Mouse (Mus musculus) left cerebral cortex, postnatal 14 days (tissue): ENCODE data around the gene Gm10642. TPM values are rescaled to one million over a fixed set of nuclear protein-coding genes. Genes with fewer than 3 reads are reported as not detected.

ENCODE experiments used
- DNase-seq, 2 experiments: peaks; one replicate each; pipeline ENCODE4 v3.0.0; 2021 to 2022; ENCODE audit warnings: low spot score in 2 of 2, mixed read lengths in 1 of 2
- intact Hi-C: fragments of 180-260 bp; cut with DNase I; formaldehyde crosslinking; loops from one replicate; pipeline ENCODE4 v1.15.1; 2025
- long read RNA-seq, 2 experiments: library from polyadenylated mRNA; stranded (forward); transcript quantifications; one replicate each; pipeline ENCODE4 v2.0.0; 2021
- total RNA-seq, 2 experiments: library from RNA; stranded (reverse); gene quantifications; 2 replicates each; pipeline ENCODE4 v1.2.3; 2021

Gene Gm10642
- 1 to 10 TPM; 1.7 to 1.9 TPM for total RNA-seq
- long read RNA-seq, experiment 1, partial matches to known transcripts: 0 of 2 reads
- long read RNA-seq, experiment 1, other reads (novel, unspliced or antisense): 0 of 2 reads
- long read RNA-seq, experiment 2: 0 reads

GRCm38 (mm10) chr9:70656130-70657007, at the start of gene Gm10642:
TSS of gene Gm10642 (plus strand) at chr9:70656251.
- peak; percentile 61 to 78 for DNase-seq
- intact Hi-C loops: no loop called here

DNA sequence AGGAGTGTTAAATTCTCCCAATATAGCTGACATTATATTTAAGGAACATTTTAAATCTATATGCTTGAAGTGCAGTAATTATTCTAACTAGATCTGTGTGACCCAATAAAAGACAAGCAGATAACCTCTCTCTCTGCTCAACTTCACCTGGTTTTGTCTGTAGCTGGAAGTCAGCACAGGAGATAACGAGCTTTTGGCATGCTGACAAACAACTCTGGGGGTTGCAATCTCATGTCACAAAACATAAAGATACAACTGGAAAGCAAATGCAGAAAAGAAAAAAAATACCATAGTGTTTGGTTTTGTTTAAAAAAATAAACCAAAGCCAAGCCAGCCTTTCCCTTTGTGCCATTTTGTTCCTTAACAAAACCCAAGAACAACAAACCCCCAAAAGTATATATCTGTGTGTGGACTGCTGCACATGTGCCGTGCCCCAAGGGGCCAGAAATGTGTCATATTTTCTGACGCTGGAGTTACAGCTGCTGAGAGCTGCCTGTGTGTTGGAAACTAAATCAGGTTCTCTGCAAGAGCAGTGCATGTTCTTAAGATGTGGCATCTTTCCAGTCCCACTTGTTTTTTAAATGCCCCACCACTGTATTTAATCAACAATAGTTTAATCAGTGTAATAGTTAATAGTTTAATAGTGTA, 44.9 kb upstream of the Gm10642 start:
- DNase-seq: no peak
- intact Hi-C loops: no loop called here

- intact Hi-C loops: no loop called here
- DNase-seq: peak in 1 of 2 experiments; percentile 11
These were observed 26.3 kb upstream of the Gm10642 start for GRCm38 (mm10) chr9:70629711-70630110.

DNA sequence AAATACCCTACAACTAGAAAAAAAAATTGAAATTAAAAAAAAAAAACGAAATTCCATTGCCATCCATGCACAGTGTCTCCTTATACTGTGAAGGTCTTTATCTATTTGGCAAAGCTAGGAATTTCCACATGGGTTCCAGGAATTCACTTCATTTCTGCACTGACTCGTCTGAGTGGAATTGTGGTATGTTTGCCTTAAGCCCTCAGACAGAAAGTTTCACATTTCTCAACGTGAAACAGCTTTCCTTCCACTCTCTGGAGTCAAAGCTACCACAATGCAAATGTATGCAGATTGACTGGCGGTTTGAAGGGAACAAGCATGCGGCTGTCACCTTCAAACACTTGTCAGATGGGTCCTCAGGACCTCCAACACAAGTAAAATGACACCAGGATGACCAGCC, 24.4 kb upstream of the Gm10642 start:
- intact Hi-C loops: no loop called here
- no peak for DNase-seq

DNA sequence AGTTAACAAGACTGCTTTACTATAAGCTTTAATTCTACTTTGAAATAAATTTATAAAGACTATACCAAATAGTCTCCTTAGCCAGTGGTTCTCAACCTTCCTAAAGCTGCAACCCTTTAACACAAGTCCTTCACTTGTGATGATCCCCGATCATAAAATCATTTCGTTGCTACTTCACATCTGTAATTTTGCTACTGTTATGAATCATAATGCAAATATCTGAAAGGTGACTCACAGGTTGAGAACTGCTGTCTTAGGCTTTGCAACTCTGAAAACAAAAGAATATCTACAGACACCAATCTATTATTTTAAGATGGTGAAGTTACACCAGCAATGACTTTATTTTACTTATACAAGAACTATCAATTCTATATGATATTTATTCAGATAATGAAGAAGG, 19.3 kb upstream of the Gm10642 start:
- DNase-seq: no peak
- intact Hi-C loops: no loop called here

DNA sequence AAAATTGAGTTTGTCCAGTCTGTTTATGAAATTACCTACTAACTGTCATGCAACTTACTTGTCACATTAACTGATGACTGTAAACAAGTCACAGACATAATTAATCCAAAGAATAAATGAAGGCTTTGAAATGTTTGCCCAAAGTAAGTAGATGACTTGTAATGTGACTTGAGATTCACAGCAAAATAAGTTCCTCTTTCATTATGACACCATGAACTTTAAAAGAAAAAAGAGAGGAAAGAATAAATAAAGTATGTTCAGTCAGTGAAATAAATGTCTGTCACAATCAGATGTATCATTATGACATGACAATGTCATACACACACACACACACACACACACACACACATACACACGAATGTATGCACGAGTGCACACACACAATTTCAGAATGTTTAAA, 5.8 kb upstream of the Gm10642 start:
- intact Hi-C loops: no loop called here
- no peak for DNase-seq

DNA sequence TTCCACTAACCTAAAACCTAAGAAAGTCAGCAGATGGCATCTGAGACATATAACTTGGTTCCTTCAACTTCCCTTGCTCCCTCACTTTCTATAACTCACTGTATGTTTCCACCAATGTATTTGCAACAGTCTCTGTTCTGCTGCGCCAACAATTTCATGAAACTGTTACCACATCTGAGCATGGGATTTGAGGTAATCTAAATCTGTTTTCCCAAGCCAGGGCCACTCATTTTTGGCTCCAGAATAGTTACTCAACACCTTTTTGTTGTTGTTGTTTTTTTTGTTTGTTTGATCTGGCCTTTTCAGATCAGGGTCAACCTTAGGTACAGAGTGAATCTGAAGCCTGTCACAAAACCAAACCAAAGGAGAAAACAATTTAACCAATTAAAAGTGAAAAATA, 5.1 kb upstream of the Gm10642 start:
- no peak for DNase-seq
- intact Hi-C loops: no loop called here

- no peak for DNase-seq
These were observed 3.8 kb upstream of the Gm10642 start for GRCm38 (mm10) chr9:70652221-70652620.

DNA sequence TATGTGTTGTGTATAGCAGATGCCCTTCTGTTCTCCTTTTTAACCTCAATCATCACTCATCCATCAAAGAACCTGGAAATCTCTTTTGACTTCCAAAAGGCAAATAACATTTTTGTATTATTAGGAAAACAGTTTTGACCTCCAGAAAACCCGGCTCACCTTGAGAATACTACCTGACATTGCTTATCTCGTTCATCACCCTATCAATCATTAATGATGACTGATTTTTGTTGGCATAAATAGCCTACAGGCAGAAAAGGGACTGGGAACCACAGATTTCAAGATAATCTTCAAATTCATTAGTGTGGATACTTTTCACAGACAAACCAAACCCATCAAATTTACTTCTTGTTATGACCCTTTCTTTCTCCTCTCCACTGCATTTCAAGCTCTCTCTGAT, 2.2 kb upstream of the Gm10642 start:
- no peak for DNase-seq

More at GRCm38 (mm10) chr9:70652221-70652620, 3.8 kb upstream of the Gm10642 start:
- intact Hi-C loops: no loop called here

GRCm38 (mm10) chr9:70654496-70654895, 1.6 kb upstream of the Gm10642 start:
- intact Hi-C loops: no loop called here
- DNase-seq: peak in 1 of 2 experiments; percentile 14

More for the DNA sequence above, 2.2 kb upstream of the Gm10642 start:
- intact Hi-C loops: no loop called here

DNA sequence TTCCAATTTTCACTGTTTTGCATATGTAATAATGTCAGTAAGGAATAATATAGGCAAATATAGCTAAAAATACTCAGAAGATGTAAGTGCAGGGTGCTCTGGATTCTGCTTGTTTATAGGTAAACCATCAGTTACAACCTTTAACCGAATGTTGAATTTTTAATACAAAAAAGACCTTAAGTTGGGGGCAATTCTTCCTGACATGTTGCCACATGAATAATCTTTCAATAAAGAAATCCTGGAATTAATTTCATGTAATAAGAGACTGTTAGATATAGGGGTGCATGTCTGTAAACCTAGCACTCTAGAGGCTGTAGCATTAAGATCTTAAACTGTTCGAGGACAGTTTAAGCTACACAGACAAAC, 304 bp upstream of the Gm10642 start:
- intact Hi-C loops: no loop called here
- DNase-seq: no peak

GRCm38 (mm10) chr9:70657013-70657967, 1.2 kb downstream of the Gm10642 start, which contains the start of gene Mindy2:
TSS of gene Mindy2 (minus strand) at chr9:70657174.
- intact Hi-C loops: no loop called here
- peak; percentile 97 for DNase-seq

DNA sequence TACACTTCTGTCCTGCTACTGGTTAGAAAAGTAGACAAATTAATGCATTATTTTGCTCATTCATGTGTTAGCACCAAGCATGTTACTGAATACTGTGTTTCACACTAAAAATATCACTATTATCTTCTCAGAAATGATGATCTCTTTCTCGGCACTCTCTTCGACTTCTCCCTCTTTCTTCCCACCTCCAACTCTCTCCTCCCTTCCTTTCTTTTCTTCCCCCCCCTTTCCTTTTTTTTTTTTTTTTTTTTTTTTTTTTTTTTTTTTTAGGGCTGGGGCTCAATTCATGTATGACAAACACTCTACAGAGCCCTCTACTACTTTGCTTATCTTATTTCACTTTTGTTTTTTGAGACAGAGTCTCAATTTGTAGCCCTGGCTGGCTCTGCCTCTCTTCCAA, 2.2 kb downstream of the Gm10642 start:
- no peak for DNase-seq
- intact Hi-C loops: no loop called here

GRCm38 (mm10) chr9:70664847-70665246, 8.8 kb downstream of the Gm10642 start:
- DNase-seq: no peak
- intact Hi-C loops: no loop called here

DNA sequence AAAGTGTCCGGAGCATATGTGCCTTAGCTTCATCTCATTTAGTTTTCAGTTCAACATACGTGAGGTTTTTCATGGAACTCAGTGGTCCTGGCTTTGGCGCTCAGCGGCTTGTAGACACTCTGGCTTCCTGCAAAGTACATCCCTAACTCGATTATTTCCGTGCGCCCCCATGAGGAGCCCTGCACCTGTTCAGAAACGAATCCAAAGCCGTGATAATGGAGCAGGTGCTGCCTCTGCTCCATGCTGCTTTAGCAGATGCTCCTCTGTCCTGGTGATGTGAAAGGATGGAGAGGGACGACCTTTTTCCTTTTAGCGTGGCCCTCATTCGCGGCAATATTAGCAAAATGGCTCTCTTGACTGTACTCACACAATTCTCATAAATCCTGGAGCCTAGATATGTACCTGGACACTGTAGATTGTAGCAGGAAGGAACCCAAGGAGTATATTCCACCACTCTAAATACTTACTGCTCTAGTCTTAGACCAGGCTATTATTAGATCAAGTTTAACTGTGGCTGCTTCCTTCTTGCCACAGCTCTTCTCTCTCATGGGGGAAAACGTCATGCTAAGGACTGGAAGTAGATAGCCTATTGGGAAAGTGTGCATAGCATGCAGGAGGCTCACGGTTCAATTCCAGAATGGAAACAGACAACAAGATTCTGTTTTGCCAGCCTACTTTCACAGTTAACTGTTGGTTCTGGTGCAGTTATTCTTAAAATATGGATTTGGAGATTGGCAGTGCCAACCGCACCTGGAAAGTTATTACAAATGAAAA, 9.5 kb downstream of the Gm10642 start:
- DNase-seq: no peak
- intact Hi-C loops: no loop called here

DNA sequence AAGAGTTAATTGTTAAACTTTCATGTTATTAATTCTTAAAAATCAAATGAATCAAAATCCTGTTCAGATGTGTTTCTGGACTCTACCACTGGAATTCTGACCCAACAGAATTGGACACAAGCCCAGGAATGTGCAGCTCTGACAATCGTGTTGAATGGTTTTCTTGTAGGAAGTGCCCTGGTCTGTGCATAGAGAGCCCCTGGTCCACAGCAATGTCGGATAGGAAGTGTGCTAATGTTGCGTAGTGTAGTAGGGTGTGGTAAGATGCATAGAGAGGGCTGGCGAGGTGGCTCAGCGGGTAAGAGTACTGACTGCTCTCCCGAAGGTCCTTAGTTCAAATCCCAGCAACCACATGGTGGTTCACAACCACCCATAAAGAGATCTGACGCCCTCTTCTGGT, 10.8 kb downstream of the Gm10642 start:
- DNase-seq: no peak
- intact Hi-C loops: no loop called here

- intact Hi-C loops: no loop called here
These were observed 12.0 kb downstream of the Gm10642 start for GRCm38 (mm10) chr9:70668048-70668447.

DNA sequence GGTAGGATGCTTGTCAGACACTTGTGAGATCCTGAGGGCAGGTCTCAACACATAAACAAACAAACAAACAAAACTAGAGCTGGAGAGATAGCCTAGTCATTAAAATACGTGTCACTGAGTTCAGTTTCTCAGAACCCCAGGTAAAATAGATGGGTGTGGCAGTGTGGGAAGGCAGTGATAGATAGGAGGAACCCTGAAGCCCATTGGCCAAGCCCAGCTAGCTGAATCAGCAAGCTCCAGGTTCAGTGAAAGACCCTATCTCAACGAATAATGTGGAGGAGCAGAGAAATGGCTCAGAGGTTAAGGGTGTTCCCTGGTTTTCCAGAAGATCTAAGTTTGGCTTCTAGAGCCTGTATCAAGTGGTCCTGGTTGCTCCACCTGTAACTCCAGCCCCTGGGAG, 13.1 kb downstream of the Gm10642 start:
- intact Hi-C loops: no loop called here
- no peak for DNase-seq

More at GRCm38 (mm10) chr9:70668048-70668447, 12.0 kb downstream of the Gm10642 start:
- peak in 1 of 2 experiments; percentile 18 for DNase-seq

DNA sequence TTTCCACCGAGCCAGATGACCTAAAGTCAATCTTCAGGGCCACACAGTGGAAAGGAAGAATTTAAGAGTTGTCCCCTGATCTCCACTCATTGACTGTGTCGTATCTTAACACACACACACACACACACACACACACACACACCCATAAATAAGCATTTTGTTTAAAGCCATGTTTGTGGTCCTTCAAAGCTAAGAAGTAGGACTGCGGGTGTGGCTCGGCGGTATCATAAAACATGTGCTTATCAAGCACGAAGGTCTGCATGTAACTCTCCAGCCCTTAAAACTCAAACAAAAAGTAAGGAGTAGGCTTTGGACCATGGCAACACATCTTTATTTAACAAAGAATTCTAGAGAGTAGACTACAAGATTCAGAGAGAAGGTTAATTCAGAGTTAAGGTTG, 14.3 kb downstream of the Gm10642 start:
- intact Hi-C loops: loop anchor here (5.0 kb wide), 1 partner anchor 262 kb away; no protein-coding TSS in a partner anchor
- DNase-seq: no peak
